Mouse (Mus musculus): ENCODE measurements around the gene Fam198a.

DNA sequence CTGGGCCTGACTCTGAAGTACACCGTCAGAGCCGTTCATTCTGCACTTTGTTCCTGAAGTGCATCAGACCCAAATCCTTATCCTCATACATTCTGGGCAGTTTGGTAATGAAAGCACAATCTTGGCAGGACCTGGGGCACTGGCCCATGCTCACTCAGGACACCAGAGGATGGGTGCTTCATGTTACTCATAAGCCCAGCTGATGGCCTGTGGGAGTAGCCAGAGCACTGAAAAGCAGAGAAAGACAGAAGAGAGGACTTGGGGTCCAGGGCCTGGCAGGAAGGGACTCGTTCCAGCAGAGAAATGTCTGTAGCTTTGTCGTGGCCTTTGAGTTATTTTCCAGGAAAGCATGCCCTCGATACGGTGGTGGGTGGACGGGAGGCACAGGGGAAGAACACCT is 79.0 kb downstream of the Fam198a start:
- TF ChIP-seq CTCF (IDR thresholded peaks at IDR 0.05) (no peak), EP300 (IDR thresholded peaks at IDR 0.05) (no peak)

Measured in lung, postnatal 0 days (tissue).